Mouse (Mus musculus) embryonic fibroblast, embryonic 13.5 days (primary cell): ENCODE measurements around the gene Cep72.

ENCODE experiments used
- CTCF ChIP-seq: IDR thresholded peaks from 2 replicates; pipeline ENCODE4 v1.5.1; 2011; ENCODE audit warnings: mild to moderate bottlenecking, control low read depth, low read length, moderate library complexity, borderline replicate concordance; ENCODE audit not compliant: insufficient read depth
- POLR2A ChIP-seq: IDR thresholded peaks from 2 replicates; pipeline ENCODE4 v1.6.1; 2011; ENCODE audit warnings: low read depth, mild to moderate bottlenecking, control low read depth, low read length, moderate library complexity

DNA sequence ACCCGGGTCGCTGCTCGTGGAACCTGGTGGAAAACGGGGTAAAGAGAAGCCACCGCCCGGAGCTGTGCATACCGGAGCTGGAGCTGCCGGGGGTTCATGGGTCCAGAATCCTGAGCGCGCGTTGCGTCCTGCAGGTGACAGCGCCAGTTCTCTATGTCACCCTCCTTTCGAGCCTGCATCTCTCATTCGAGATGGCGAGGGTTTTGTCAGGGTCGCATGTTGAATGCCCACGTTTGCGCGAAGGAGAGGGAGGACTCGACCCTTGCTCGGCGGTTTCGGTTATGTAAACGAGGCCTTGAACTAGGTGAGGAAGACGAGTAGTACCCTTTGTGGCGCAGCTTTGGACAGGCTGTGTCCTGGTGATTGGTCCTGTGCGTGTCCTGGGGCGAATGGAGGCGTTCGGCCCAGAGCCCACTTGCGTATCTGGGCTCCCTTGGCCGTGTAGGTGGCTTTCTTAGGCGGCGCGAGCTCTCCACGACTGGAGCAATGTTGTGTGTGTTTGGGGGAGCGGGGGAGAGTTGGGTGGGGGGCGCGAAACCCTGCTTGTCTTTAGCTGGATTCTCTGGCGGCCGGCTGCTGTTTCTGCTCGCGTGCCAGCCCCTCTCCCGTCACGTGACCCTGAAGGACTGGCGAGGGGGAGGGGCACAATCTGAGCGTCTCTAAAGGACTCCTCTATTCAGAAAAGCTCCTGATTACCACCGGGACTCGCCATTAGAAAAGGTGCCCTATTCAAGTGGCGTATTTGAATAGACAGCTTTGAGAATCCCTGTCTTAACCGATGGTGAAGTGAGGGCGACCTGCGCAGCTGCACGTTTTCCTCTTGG lies 52.1 kb downstream of the Cep72 start:
- no peak for TF ChIP-seq CTCF
- no peak for TF ChIP-seq POLR2A
